Mouse (Mus musculus) A20 (cell line): ENCODE results near the gene C1qtnf12.
A peak's percentile ranks its signal among the peaks of the same experiment; 100 is the strongest.

Experiments
- DNase-seq: peaks from one replicate; pipeline ENCODE4 v3.0.0-alpha.2; 2011; ENCODE audit warnings: low read depth, low spot score

C1qtnf12 gene

GRCm38 (mm10) chr4:155962167-155962971, at the start of gene C1qtnf12:
Gene C1qtnf12, plus strand, starts transcription at chr4:155962318.
- DNase-seq: no peak

GRCm38 (mm10) chr4:155932031-155932430, 30.1 kb upstream of the C1qtnf12 start:
- peak; percentile 43 for DNase-seq

- no peak for DNase-seq
Measured at GRCm38 (mm10) chr4:155943049-155943452, 19.1 kb upstream of the C1qtnf12 start.

GRCm38 (mm10) chr4:155943534-155944249, 18.4 kb upstream of the C1qtnf12 start, which contains the start of gene Ube2j2:
Gene Ube2j2, plus strand, starts transcription at chr4:155943831.
- DNase-seq: peak; percentile 96

GRCm38 (mm10) chr4:155944271-155944670, 17.8 kb upstream of the C1qtnf12 start:
- DNase-seq: peak; percentile 30

GRCm38 (mm10) chr4:155947094-155947493, 15.0 kb upstream of the C1qtnf12 start:
- DNase-seq: no peak

- no peak for DNase-seq
Measured at GRCm38 (mm10) chr4:155955491-155955890, 6.6 kb upstream of the C1qtnf12 start.

- peak; percentile 84 for DNase-seq
Measured at GRCm38 (mm10) chr4:155959275-155959674, 2.8 kb upstream of the C1qtnf12 start.

GRCm38 (mm10) chr4:155963106-155963505, 988 bp downstream of the C1qtnf12 start:
- no peak for DNase-seq

- DNase-seq: no peak
Measured at GRCm38 (mm10) chr4:155964396-155964795, 2.3 kb downstream of the C1qtnf12 start.

GRCm38 (mm10) chr4:155969043-155969653, 7.0 kb downstream of the C1qtnf12 start:
- DNase-seq: no peak

- DNase-seq: no peak
Measured at GRCm38 (mm10) chr4:155970286-155970685, 8.2 kb downstream of the C1qtnf12 start.

- no peak for DNase-seq
Measured at GRCm38 (mm10) chr4:155972651-155973050, 10.5 kb downstream of the C1qtnf12 start.

GRCm38 (mm10) chr4:155973239-155973638, 11.1 kb downstream of the C1qtnf12 start:
- DNase-seq: no peak

GRCm38 (mm10) chr4:155981436-155982082, 19.4 kb downstream of the C1qtnf12 start:
- no peak for DNase-seq

GRCm38 (mm10) chr4:155983788-155984187, 21.7 kb downstream of the C1qtnf12 start:
- no peak for DNase-seq

GRCm38 (mm10) chr4:155991211-155991907, 29.2 kb downstream of the C1qtnf12 start:
- DNase-seq: peak; percentile 14

GRCm38 (mm10) chr4:155991908-155992230, 29.8 kb downstream of the C1qtnf12 start:
- DNase-seq: no peak

- DNase-seq: peak; percentile 93
Measured at GRCm38 (mm10) chr4:155992241-155992905, 30.3 kb downstream of the C1qtnf12 start, which contains the start of the genes B3galt6 and Sdf4. Gene B3galt6, minus strand, starts transcription at chr4:155992649. Gene Sdf4, plus strand, starts transcription at chr4:155992872.

GRCm38 (mm10) chr4:155992906-155993547, 30.9 kb downstream of the C1qtnf12 start:
- peak; percentile 97 for DNase-seq
